Mouse (Mus musculus) c-Kit-positive CD71-positive TER-119-negative erythroid progenitor cells, embryonic 14.5 days (primary cell): ENCODE measurements around the gene Ly6g6c.

Source experiments
- DNase-seq: peaks from one replicate; pipeline ENCODE4 v3.0.0-alpha.2; 2013; ENCODE audit warnings: low read depth

Gene Ly6g6c

GRCm38 (mm10) chr17:35083929-35084497 lies 18.8 kb downstream of the Ly6g6c start:
- no peak for DNase-seq

GRCm38 (mm10) chr17:35085208-35085865 lies 20.1 kb downstream of the Ly6g6c start, which contains the start of gene Ly6g6f:
Gene Ly6g6f, minus strand, starts transcription at chr17:35085610.
- DNase-seq: no peak

- DNase-seq: no peak
Observed at GRCm38 (mm10) chr17:35088151-35088550, 23.0 kb downstream of the Ly6g6c start.

- peak; percentile 84 for DNase-seq
Observed at GRCm38 (mm10) chr17:35088825-35089644, 23.8 kb downstream of the Ly6g6c start, which contains the start of gene Abhd16a. Gene Abhd16a, plus strand, starts transcription at chr17:35089263.

- DNase-seq: no peak
Observed at GRCm38 (mm10) chr17:35090166-35090932, 25.2 kb downstream of the Ly6g6c start.

GRCm38 (mm10) chr17:35092403-35093198 lies 27.4 kb downstream of the Ly6g6c start:
- no peak for DNase-seq

- no peak for DNase-seq
Observed at GRCm38 (mm10) chr17:35094475-35095365, 29.5 kb downstream of the Ly6g6c start.

GRCm38 (mm10) chr17:35096597-35096996 lies 31.4 kb downstream of the Ly6g6c start:
- DNase-seq: no peak

- DNase-seq: no peak
Observed at GRCm38 (mm10) chr17:35097164-35097655, 32.0 kb downstream of the Ly6g6c start.

GRCm38 (mm10) chr17:35100196-35100765 lies 35.1 kb downstream of the Ly6g6c start:
- no peak for DNase-seq

- DNase-seq: no peak
Observed at GRCm38 (mm10) chr17:35101161-35101560, 36.0 kb downstream of the Ly6g6c start.

- no peak for DNase-seq
Observed at GRCm38 (mm10) chr17:35102299-35102698, 37.1 kb downstream of the Ly6g6c start.

- DNase-seq: no peak
Observed at GRCm38 (mm10) chr17:35103221-35103690, 38.1 kb downstream of the Ly6g6c start.

GRCm38 (mm10) chr17:35104079-35104478 lies 38.9 kb downstream of the Ly6g6c start:
- no peak for DNase-seq

GRCm38 (mm10) chr17:35104754-35105153 lies 39.6 kb downstream of the Ly6g6c start:
- DNase-seq: peak; percentile 74

GRCm38 (mm10) chr17:35105740-35106389 lies 40.7 kb downstream of the Ly6g6c start:
- DNase-seq: no peak

GRCm38 (mm10) chr17:35106522-35106921 lies 41.3 kb downstream of the Ly6g6c start:
- no peak for DNase-seq

GRCm38 (mm10) chr17:35108097-35108496 lies 42.9 kb downstream of the Ly6g6c start, which contains the start of gene Ly6g5c:
Gene Ly6g5c, plus strand, starts transcription at chr17:35108279.
- DNase-seq: no peak

GRCm38 (mm10) chr17:35111774-35112173 lies 46.6 kb downstream of the Ly6g6c start:
- DNase-seq: no peak
